In genomic region chr19:4883961-4884360, GRCm38 (mm10) we compare ENCODE assay signal across 17 mouse cellular contexts.
"Had no signal": no experiment of that assay in that cellular context is flagged by ENCODE, and none has a peak within 500 bp of the region (broad histone marks: within the 10 kb centered on the region; RNA-seq: fewer than 3 reads in every experiment).

No protein-coding gene starts in this region.

- DNase-seq: kidney, adult 8-10 months; kidney, postnatal 36 days; layer of hippocampus, adult 9-11 months; layer of hippocampus, postnatal 36 days; lung, embryonic 14.5 days; lung, postnatal 10 days; lung, postnatal 4 days; retina, postnatal 1 day; right cerebral cortex, postnatal 4 days; spleen, adult 18-20 months; thymus, adult 18-20 months; thymus, postnatal 14 days had no signal

- H3K27ac ChIP-seq: kidney, postnatal 0 days; limb, embryonic 15.5 days; midbrain, embryonic 12.5 days had no signal

- H3K9ac ChIP-seq: limb, embryonic 15.5 days; lung, embryonic 14.5 days; midbrain, embryonic 12.5 days had no signal

- H3K36me3 ChIP-seq: limb, embryonic 15.5 days; midbrain, embryonic 12.5 days had no signal

- H3K9me3 ChIP-seq: limb, embryonic 15.5 days; megakaryocyte, embryonic 14.5 days; midbrain, embryonic 12.5 days had no signal

- H3K27me3 ChIP-seq: limb, embryonic 15.5 days; midbrain, embryonic 12.5 days had no signal

- H3K4me3 ChIP-seq: limb, embryonic 15.5 days; megakaryocyte, embryonic 14.5 days; midbrain, embryonic 12.5 days had no signal

- ATAC-seq: intestine, postnatal 0 days had no signal

- H3K4me2 ChIP-seq: limb, embryonic 15.5 days; lung, embryonic 14.5 days; midbrain, embryonic 12.5 days had no signal
